Mouse (Mus musculus) T-helper 1 cell (primary cell): ENCODE measurements around the gene Hist1h3b.

Experiments
- in situ Hi-C: fragments of 300-600 bp; cut with MboI, MseI; formaldehyde crosslinking; loops from one replicate; pipeline ENCODE4 v1.15.1; 2025; ENCODE audit warnings: high pct_unique_total_duplicates

The Hist1h3b gene

DNA sequence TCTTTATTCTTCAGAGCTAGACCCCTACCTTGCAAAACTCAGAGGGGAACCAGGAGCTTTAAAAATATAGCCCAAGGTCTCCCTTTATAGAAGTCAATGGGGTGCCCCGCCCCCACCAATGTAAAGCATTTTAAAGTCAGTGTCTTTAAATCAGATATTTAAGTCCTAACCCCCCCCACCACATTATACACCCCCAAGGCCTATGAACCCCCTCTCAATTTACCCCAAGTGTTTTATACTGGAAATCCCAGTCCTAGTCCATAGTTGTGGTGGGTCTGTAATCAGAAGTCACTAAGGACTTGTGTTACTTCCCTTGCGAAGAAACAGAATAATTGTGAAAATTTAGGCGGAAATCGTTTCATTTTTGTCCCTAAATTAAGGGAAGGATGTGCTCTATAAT, 14.0 kb upstream of the Hist1h3b start:
- in situ Hi-C loops = loop anchor here (10.0 kb wide), 1 partner anchor 103 kb away; no protein-coding TSS in a partner anchor

DNA sequence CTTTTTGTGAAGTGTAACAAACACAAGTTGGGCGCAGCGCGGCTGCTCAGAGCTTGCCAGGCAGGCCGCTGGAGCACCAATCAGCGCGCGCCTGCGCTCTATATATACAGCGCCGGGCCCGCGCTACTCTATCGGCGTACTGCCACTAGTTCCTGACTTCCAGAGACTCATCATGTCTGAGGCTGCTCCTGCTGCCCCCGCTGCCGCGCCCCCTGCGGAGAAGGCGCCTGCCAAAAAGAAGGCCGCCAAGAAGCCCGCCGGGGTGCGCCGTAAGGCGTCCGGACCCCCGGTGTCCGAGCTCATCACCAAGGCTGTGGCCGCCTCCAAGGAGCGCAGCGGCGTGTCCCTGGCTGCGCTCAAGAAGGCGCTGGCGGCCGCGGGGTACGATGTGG, 13.4 kb upstream of the Hist1h3b start, which contains the start of gene Hist1h1c:
Hist1h1c (plus strand) TSS at position 132 of the 392 bp plus-strand sequence.
- in situ Hi-C loops = loop anchor here (10.0 kb wide), 1 partner anchor 104 kb away; no protein-coding TSS in a partner anchor

DNA sequence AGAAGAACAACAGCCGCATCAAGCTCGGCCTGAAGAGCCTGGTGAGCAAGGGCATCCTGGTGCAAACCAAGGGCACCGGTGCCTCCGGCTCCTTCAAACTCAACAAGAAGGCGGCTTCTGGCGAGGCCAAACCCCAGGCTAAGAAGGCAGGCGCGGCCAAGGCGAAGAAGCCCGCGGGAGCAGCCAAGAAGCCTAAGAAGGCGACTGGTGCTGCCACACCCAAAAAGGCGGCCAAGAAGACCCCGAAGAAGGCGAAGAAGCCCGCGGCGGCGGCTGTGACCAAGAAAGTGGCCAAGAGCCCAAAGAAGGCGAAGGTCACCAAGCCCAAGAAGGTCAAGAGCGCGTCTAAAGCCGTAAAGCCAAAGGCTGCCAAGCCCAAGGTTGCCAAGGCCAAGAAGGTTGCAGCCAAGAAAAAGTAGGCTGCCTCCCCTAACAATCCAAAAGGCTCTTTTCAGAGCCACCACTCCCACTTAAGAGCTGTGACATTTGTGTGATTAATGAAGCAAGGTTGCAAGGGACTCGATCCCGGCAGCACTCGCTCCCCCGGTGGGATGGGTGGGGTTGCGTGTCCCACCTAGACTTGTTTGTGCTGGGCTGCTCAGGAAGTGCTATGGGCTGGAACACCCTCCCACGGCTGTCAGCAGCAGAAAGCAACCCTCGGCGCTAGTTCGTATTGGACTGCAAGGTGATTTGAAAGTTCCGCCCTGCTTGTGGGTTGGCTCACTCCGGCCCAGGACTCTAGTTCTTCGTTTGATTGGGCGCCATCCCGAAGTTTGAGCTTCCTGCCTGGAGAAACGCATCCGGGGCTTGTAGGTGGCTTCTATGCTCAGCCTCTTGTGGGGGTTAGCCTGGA, 12.8 kb upstream of the Hist1h3b start:
- in situ Hi-C loops = loop anchor here (10.0 kb wide), 1 partner anchor 104 kb away; no protein-coding TSS in a partner anchor

DNA sequence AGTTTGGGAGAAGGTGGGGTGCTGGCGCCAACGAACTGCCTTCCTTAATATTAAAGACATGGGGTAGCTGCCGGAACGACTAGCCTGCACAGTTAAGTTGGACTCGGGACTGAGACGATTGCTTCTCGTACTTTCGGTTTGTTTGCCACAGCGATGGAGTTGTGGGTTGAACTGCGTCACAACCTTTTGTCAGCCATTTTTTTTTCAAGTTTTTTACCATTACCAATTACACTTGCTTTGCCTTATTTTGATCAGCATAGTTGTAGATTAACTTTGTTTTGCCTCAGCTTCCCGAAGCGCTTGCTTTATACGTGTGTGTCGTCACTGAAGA, 12.2 kb upstream of the Hist1h3b start:
- in situ Hi-C loops = loop anchor here (10.0 kb wide), 2 partner anchors 105 to 1695 kb away; partner anchors contain the start of genes Hist1h2ag, Hist1h2bj and Hist1h4i

DNA sequence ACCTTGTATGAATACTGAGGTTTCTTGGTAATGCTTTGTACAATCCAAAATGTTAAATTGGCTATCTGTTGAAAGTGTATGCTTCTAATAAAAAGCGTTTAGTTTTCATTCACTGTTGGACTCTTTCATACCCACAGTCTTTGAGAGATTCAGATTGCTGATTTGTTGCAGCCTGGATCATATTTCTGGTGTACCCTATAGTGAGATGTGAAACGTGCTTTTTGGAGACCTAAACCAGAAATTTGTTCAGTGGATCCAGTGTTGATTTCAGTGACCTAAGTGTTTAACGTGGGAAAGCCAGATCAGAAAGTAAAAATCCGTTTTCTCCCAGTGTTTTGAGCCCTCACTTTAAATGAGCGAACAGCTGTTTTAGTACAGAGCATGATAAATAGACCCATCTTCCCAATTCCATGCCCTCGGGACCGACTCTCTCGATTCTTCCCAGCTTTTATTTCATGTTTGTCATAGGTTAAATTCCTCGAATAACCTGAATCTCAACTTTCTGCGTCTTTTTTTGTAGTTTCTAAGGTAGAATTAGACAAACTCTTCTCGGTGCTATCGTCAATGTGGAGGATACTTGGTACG, 11.7 kb upstream of the Hist1h3b start:
- in situ Hi-C loops = loop anchor here (10.0 kb wide), 1 partner anchor 1696 kb away; the partner anchor contains the start of genes Hist1h2ag, Hist1h2bj and Hist1h4i

- in situ Hi-C loops = loop anchor here (10.0 kb wide), 1 partner anchor 1696 kb away; the partner anchor contains the start of genes Hist1h2ag, Hist1h2bj and Hist1h4i
These were observed 11.2 kb upstream of the Hist1h3b start for GRCm38 (mm10) chr13:23740910-23741309.

DNA sequence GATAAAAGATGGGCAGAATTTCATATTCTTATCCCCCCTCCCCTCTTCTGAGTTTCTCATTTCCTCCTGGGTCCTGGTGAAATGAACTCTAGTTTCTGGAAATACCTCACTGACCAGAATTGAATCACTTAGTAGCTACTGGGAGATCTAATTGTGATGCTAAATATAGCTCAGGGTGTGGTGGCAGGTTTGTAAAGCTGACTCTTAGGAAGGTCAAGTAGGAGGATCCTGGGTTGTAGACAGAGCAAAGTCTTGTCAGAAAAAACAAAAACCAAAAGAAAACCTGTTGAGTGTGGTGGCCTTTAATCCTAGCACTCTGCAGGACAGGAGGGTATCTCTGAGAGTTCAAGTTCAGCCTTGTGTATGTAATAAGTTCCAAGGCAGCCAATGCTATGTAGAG, 10.1 kb upstream of the Hist1h3b start:
- in situ Hi-C loops = loop anchor here (10.0 kb wide), 1 partner anchor 1697 kb away; the partner anchor contains the start of genes Hist1h2ag, Hist1h2bj and Hist1h4i

DNA sequence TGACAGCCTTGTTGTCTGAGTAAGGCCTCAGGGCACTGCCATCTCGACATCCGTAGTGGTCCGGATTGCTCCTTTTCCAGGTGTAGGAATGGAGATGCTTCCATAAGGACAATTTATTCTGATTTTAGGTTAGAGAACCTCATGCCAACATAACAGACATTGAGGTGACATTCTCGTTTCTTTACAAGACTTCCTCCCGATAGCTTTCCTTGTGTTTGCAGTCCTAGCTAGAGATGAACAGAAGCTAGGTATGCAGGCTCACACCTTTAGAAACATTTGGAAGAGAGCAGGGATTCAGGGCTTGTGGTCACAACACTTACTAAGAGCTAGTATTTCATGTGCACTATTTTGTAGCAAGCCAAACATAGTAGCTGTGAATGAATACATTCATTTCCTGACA, 8.9 kb upstream of the Hist1h3b start:
- in situ Hi-C loops = loop anchor here (10.0 kb wide), 1 partner anchor 1698 kb away; the partner anchor contains the start of genes Hist1h2ag, Hist1h2bj and Hist1h4i

DNA sequence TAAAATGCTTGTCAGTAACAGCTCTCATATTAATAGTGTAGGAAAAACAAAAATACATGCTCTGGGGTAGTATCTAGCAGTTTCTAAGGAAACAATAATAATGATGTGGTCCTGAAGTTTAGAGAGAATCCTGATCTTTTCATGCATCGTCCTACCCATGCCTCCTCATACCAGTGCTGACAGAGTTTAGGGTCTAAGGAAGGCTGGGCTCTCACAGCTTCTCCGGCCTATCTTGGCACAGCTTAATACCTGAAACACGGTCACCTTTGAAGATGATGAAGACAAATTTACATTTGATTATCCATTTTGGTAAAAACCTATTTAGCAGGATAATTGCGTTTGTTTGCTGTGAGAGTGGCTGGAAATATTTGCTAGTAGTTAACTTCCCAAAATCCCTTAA, 8.1 kb upstream of the Hist1h3b start:
- in situ Hi-C loops = loop anchor here (10.0 kb wide), 1 partner anchor 1699 kb away; the partner anchor contains the start of genes Hist1h2ag, Hist1h2bj and Hist1h4i

DNA sequence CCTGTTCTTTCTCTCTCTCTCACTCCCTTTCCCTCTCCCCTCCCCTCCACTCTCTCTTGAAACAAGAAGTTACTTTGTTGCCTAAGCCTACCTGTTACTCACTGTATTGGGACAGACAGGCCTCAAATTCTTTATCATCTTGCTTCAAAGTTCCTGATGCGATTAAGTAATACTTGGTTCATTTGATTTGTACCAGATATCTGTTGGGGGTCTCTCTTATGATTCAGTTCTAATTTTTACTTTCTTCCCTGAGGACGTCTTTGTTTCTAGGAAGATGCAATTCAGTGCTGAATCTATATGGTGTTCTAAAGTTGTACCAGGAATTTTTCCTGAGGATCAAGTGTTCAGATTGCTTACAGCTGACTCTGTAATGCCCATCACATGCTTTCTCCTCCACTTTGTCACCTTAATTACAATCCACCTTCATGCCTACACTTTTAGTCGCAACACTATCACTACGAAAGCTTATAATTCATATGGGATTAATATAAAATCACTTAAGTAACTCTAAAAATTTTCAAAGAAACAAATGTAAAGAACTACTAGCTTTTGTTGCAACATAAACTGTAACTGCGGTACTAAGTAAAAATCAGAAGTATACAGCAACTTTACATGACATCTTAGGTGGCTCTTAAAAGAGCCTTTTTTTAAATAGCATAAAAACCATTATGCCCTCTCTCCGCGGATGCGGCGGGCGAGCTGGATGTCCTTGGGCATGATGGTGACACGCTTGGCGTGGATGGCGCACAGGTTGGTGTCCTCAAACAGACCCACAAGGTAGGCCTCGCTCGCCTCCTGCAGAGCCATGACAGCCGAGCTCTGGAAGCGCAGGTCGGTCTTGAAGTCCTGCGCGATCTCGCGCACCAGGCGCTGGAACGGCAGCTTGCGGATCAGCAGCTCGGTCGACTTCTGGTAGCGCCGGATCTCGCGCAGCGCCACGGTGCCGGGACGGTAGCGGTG, 7.4 kb upstream of the Hist1h3b start:
- in situ Hi-C loops = loop anchor here (10.0 kb wide), 1 partner anchor 1700 kb away; the partner anchor contains the start of genes Hist1h2ag, Hist1h2bj and Hist1h4i

GRCm38 (mm10) chr13:23745381-23746161, 6.5 kb upstream of the Hist1h3b start, which contains the start of gene Hist1h3c:
Gene Hist1h3c, minus strand, starts transcription at chr13:23745602.
- in situ Hi-C loops = loop anchor here (10.0 kb wide), 1 partner anchor 1701 kb away; the partner anchor contains the start of genes Hist1h2ag, Hist1h2bj and Hist1h4i

DNA sequence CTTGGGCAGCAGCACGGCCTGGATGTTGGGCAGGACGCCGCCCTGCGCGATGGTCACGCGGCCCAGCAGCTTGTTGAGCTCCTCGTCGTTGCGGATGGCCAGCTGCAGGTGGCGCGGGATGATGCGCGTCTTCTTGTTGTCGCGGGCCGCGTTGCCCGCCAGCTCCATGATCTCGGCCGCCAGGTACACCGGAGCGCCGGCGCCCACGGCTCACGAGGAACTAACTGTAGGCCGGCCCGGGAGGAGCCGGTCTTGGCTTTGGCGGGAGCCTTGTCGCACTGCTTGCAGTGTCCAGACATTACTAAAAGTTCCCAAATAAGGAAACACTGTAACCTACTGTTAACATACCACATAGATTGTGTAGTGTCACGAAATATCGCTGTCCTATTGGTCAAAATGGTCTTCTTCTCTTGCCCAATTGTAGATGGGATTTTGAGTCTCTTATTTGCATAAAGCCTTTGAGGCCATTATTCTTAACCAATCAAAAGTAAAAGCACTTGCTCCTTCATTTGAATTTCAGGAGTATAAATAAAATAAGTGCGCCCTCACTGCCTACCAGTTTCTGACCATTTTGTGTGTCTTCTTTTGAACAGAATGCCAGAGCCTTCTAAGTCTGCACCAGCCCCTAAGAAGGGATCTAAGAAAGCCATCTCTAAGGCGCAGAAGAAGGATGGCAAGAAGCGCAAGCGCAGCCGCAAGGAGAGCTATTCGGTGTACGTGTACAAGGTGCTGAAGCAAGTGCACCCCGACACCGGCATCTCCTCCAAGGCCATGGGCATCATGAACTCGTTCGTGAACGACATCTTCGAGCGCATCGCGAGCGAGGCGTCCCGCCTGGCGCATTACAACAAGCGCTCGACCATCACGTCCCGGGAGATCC, 5.6 kb upstream of the Hist1h3b start, which contains the start of gene Hist1h2bb:
Hist1h2bb (plus strand) TSS at position 534 of the 880 bp plus-strand sequence.
- in situ Hi-C loops = loop anchor here (10.0 kb wide), 1 partner anchor 1702 kb away; the partner anchor contains the start of genes Hist1h2ag, Hist1h2bj and Hist1h4i

DNA sequence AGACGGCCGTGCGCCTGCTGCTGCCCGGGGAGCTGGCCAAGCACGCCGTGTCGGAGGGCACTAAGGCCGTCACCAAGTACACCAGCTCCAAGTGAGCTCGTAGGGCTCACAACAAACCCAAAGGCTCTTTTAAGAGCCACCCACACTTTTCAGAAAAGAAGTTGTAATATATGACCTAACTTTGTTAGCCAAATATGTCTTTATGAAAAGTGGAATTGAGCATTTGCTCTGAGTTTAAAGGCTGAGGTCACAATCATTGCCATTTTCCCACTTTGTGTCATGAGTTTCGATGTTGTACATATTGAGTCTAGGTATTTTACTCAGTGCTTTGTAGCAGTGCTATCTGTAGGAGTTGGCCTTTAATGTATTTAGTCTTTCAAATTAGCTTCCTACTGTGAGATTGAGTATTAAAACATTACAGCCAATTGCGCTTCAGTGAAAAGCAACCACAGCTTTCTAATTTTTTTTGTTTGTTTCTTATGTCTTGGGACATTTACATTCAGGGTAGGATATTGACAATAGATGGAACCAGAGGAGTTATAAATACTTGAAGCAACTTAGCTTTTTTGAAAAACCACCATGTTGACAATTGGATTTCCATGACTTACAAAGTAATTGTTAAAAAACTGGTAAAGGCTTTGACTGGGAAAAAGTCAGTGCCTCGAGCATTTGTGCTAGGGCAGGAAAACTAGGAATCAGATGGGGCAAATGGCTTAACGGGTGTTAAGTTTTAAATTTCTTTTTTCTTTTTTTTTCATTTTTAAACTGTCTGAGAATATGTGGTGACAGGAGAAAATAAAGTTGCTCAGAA, 4.8 kb upstream of the Hist1h3b start:
- in situ Hi-C loops = loop anchor here (10.0 kb wide), 1 partner anchor 1702 kb away; the partner anchor contains the start of genes Hist1h2ag, Hist1h2bj and Hist1h4i

DNA sequence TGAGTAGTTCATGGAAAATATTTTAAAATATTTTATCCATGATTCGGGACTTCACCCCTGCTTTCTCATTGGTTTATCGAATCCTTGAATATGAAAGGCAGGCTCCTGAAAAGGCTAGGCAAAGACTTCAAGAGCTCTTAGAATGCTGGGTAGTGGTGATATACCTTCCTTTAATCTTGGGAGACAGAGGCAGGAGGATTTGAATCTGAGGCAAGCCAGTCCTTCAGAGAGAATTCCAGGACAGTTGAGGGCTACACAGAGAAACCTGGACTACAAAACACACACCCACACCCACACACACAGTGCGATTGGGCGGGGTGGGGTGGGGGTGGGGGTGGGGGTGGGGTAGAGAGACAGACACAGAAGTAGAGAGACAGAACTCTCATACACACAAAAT, 4.2 kb upstream of the Hist1h3b start:
- in situ Hi-C loops = loop anchor here (10.0 kb wide), 1 partner anchor 1703 kb away; the partner anchor contains the start of genes Hist1h2ag, Hist1h2bj and Hist1h4i

- in situ Hi-C loops = loop anchor here (10.0 to 25.0 kb wide), 4 partner anchors 315 to 1962 kb away; partner anchors contain the start of genes Gmnn, Hist1h1b, Hist1h2ag and Hist1h2an
These were observed 2.4 kb upstream of the Hist1h3b start for GRCm38 (mm10) chr13:23749563-23750121.

- in situ Hi-C loops = loop anchor here (10.0 to 25.0 kb wide), 3 partner anchors 316 to 1964 kb away; partner anchors contain the start of genes Gmnn, Hist1h1b, Hist1h2an and Hist1h2bp
These were observed 1.1 kb upstream of the Hist1h3b start, which contains the start of gene Hist1h2ab for GRCm38 (mm10) chr13:23750839-23751477. Gene Hist1h2ab, plus strand, starts transcription at chr13:23751126.
